Mouse (Mus musculus): ENCODE results near the gene Acvr2a. TPM values are rescaled to one million over a fixed set of nuclear protein-coding genes. Genes with fewer than 3 reads are reported as not detected.
A peak's percentile ranks its signal among the peaks of the same experiment; 100 is the strongest.

The Acvr2a gene
- 23.8 and 27.5 TPM in 2 replicates for polyA plus RNA-seq (2016; fragmentation: Nextera tagmentation; extraction: Ambion mirVana)

GRCm38 (mm10) chr2:48813371-48814222 is at the start of gene Acvr2a:
Acvr2a (plus strand) TSS chr2:48814109.
- under 1% methylated on average over 75 of the region's 105 CpGs for WGBS
- no peaks in the 10 kb centered on the region for H3K36me3 ChIP-seq
- no peaks in the 10 kb centered on the region for H3K9me3 ChIP-seq
- peak within 1 kb of the TSS; percentile 96 for H3K27ac ChIP-seq
- no peaks in the 10 kb centered on the region for H3K27me3 ChIP-seq
- peak; percentile 90 for ATAC-seq (ENCODE audit: insufficient number of reproducible peaks, insufficient read depth, low FRiP score, low TSS enrichment)
- peak within 1 kb of the TSS; percentile 83 for H3K4me3 ChIP-seq
- H3K9ac ChIP-seq: peak within 1 kb of the TSS; percentile 85
- peak within 1 kb of the TSS; percentile 61 for H3K4me2 ChIP-seq (replicated peaks)
- 0 out of 2 replicates have a peak, but pooled peaks cover 4% of the 10 kb centered on the region for H3K4me1 ChIP-seq

- WGBS: 88% methylated on average over 5 of the region's 5 CpGs
- no peak overlapping the region for H3K9ac ChIP-seq
- H3K4me3 ChIP-seq: no peak overlapping the region
- no peak overlapping the region for H3K4me2 ChIP-seq (replicated peaks)
- no peaks in the 10 kb centered on the region for H3K27me3 ChIP-seq
- no peaks in the 10 kb centered on the region for H3K9me3 ChIP-seq
- no peak overlapping the region for H3K27ac ChIP-seq
- no peak for ATAC-seq (ENCODE audit: insufficient number of reproducible peaks, insufficient read depth, low FRiP score, low TSS enrichment)
- H3K36me3 ChIP-seq: no peaks in the 10 kb centered on the region
- no peaks in the 10 kb centered on the region for H3K4me1 ChIP-seq
These were observed 47.4 kb upstream of the Acvr2a start for GRCm38 (mm10) chr2:48766513-48766912.

- H3K4me2 ChIP-seq (replicated peaks): no peak overlapping the region
These were observed 46.1 kb upstream of the Acvr2a start for GRCm38 (mm10) chr2:48767778-48768177.

GRCm38 (mm10) chr2:48768219-48768618 is 45.7 kb upstream of the Acvr2a start:
- Histone ChIP-seq H3K4me3 (no peak overlapping the region), H3K4me2 (replicated peaks) (no peak overlapping the region), H3K36me3 (no peaks in the 10 kb centered on the region), H3K9me3 (no peaks in the 10 kb centered on the region), H3K4me1 (no peaks in the 10 kb centered on the region), H3K9ac (no peak overlapping the region), H3K27ac (no peak overlapping the region), H3K27me3 (no peaks in the 10 kb centered on the region)
- no peak for ATAC-seq (ENCODE audit: insufficient number of reproducible peaks, insufficient read depth, low FRiP score, low TSS enrichment)
- WGBS: 89% methylated on average over 2 of the region's 2 CpGs

More at GRCm38 (mm10) chr2:48767778-48768177, 46.1 kb upstream of the Acvr2a start:
- Histone ChIP-seq H3K36me3 (no peaks in the 10 kb centered on the region), H3K4me3 (no peak overlapping the region), H3K4me1 (no peaks in the 10 kb centered on the region), H3K27ac (no peak overlapping the region), H3K9me3 (no peaks in the 10 kb centered on the region), H3K27me3 (no peaks in the 10 kb centered on the region), H3K9ac (no peak overlapping the region)
- no peak for ATAC-seq (ENCODE audit: insufficient number of reproducible peaks, insufficient read depth, low FRiP score, low TSS enrichment)
- WGBS: 89% methylated on average over 2 of the region's 2 CpGs

- H3K27me3 ChIP-seq: no peaks in the 10 kb centered on the region
These were observed 43.8 kb upstream of the Acvr2a start for GRCm38 (mm10) chr2:48770100-48770499.

GRCm38 (mm10) chr2:48770634-48771033 is 43.3 kb upstream of the Acvr2a start:
- ATAC-seq (ENCODE audit: insufficient number of reproducible peaks, insufficient read depth, low FRiP score, low TSS enrichment): no peak
- WGBS: 84% methylated on average over 3 of the region's 3 CpGs
- no peaks in the 10 kb centered on the region for H3K27me3 ChIP-seq
- no peak overlapping the region for H3K9ac ChIP-seq
- no peaks in the 10 kb centered on the region for H3K9me3 ChIP-seq
- no peak overlapping the region for H3K4me2 ChIP-seq (replicated peaks)
- H3K4me3 ChIP-seq: no peak overlapping the region
- no peaks in the 10 kb centered on the region for H3K36me3 ChIP-seq
- H3K4me1 ChIP-seq: no peaks in the 10 kb centered on the region
- no peak overlapping the region for H3K27ac ChIP-seq

More at GRCm38 (mm10) chr2:48770100-48770499, 43.8 kb upstream of the Acvr2a start:
- Histone ChIP-seq H3K27ac (no peak overlapping the region), H3K36me3 (no peaks in the 10 kb centered on the region), H3K4me1 (no peaks in the 10 kb centered on the region), H3K4me2 (replicated peaks) (no peak overlapping the region), H3K4me3 (no peak overlapping the region), H3K9ac (no peak overlapping the region), H3K9me3 (no peaks in the 10 kb centered on the region)
- no peak for ATAC-seq (ENCODE audit: insufficient number of reproducible peaks, insufficient read depth, low FRiP score, low TSS enrichment)
- 77% methylated on average over 7 of the region's 7 CpGs for WGBS

GRCm38 (mm10) chr2:48775281-48775680 is 38.6 kb upstream of the Acvr2a start:
- H3K9me3 ChIP-seq: no peaks in the 10 kb centered on the region
- no peak for ATAC-seq (ENCODE audit: insufficient number of reproducible peaks, insufficient read depth, low FRiP score, low TSS enrichment)
- no peaks in the 10 kb centered on the region for H3K4me1 ChIP-seq
- H3K9ac ChIP-seq: no peak overlapping the region
- H3K4me3 ChIP-seq: no peak overlapping the region
- H3K36me3 ChIP-seq: no peaks in the 10 kb centered on the region
- H3K27ac ChIP-seq: no peak overlapping the region
- no peak overlapping the region for H3K4me2 ChIP-seq (replicated peaks)
- 90% methylated on average over 3 of the region's 3 CpGs for WGBS
- no peaks in the 10 kb centered on the region for H3K27me3 ChIP-seq

GRCm38 (mm10) chr2:48788901-48789300 is 25.0 kb upstream of the Acvr2a start:
- H3K9me3 ChIP-seq: no peaks in the 10 kb centered on the region
- H3K4me2 ChIP-seq (replicated peaks): no peak overlapping the region
- no peak overlapping the region for H3K27ac ChIP-seq
- no peaks in the 10 kb centered on the region for H3K27me3 ChIP-seq
- H3K36me3 ChIP-seq: no peaks in the 10 kb centered on the region
- ATAC-seq (ENCODE audit: insufficient number of reproducible peaks, insufficient read depth, low FRiP score, low TSS enrichment): no peak
- H3K4me1 ChIP-seq: no peaks in the 10 kb centered on the region
- H3K4me3 ChIP-seq: no peak overlapping the region
- no peak overlapping the region for H3K9ac ChIP-seq
- 75% methylated on average over 3 of the region's 3 CpGs for WGBS

GRCm38 (mm10) chr2:48814223-48815038 is 522 bp downstream of the Acvr2a start:
- peak overlapping the region; percentile 61 for H3K4me2 ChIP-seq (replicated peaks)
- no peak for ATAC-seq (ENCODE audit: insufficient number of reproducible peaks, insufficient read depth, low FRiP score, low TSS enrichment)
- no peaks in the 10 kb centered on the region for H3K27me3 ChIP-seq
- no peaks in the 10 kb centered on the region for H3K9me3 ChIP-seq
- H3K4me1 ChIP-seq: 0 out of 2 replicates have a peak, but pooled peaks cover 4% of the 10 kb centered on the region
- WGBS: under 1% methylated on average over 58 of the region's 76 CpGs
- peak overlapping the region; percentile 96 for H3K27ac ChIP-seq
- peak overlapping the region; percentile 85 for H3K9ac ChIP-seq
- H3K4me3 ChIP-seq: peak overlapping the region; percentile 83
- no peaks in the 10 kb centered on the region for H3K36me3 ChIP-seq

GRCm38 (mm10) chr2:48815039-48815590 is 1.2 kb downstream of the Acvr2a start:
- Histone ChIP-seq H3K27me3 (no peaks in the 10 kb centered on the region), H3K9ac (peak overlapping the region; percentile 85), H3K9me3 (no peaks in the 10 kb centered on the region), H3K4me2 (replicated peaks) (peak overlapping the region; percentile 61), H3K4me1 (0 out of 2 replicates have a peak, but pooled peaks cover 4% of the 10 kb centered on the region), H3K4me3 (peak overlapping the region; percentile 83), H3K27ac (peak overlapping the region; percentile 96), H3K36me3 (no peaks in the 10 kb centered on the region)
- WGBS: 5% methylated on average over 15 of the region's 15 CpGs
- no peak for ATAC-seq (ENCODE audit: insufficient number of reproducible peaks, insufficient read depth, low FRiP score, low TSS enrichment)
